Mouse (Mus musculus) thymus, postnatal 10 days (tissue): ENCODE results near the gene Paxbp1.

Source experiments
- DNase-seq, 2 experiments: peaks; one replicate each; pipeline ENCODE4 v3.0.0; 2021; ENCODE audit warnings: low spot score in 2 of 2

Gene Paxbp1

DNA sequence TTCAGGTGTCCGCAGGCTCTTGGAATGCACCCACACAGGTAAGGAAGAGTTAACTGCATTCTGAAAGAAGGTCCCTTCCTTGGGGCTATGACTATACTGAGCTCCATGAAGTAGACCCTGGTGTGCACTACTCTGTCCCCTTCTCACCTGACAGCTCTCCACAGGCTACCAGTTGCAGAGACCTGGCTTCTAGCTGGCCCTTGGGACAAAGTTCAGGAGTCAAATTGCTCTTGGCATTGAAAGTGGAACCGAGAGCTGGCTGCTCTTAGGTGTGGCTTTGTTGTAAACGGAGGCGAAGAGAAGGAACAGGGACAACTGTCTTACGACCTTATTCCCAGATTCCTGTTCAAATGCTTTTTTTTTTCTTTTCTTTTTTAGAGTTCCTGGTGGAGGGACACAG lies 10.8 kb upstream of the Paxbp1 start:
- no peak for DNase-seq

DNA sequence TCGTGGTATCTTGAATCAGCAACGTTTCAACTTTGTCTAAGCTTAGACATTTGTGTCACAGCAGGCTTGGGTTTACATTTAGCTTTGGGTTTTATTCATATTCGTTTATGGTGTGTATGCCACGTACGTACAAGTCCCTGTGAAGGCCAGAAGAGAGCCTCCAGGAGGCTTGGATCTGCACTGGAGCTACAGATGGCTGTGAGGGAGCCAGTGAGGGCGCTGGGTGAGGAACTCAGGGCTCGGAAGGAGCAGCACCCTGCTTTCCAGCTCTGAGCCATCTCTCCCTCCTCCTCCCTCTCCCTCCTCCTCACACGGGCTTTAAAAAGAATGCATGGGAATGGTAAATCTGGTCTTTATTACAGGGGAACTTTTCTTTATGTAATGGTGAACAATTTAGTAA lies 9.3 kb upstream of the Paxbp1 start:
- no peak for DNase-seq

DNA sequence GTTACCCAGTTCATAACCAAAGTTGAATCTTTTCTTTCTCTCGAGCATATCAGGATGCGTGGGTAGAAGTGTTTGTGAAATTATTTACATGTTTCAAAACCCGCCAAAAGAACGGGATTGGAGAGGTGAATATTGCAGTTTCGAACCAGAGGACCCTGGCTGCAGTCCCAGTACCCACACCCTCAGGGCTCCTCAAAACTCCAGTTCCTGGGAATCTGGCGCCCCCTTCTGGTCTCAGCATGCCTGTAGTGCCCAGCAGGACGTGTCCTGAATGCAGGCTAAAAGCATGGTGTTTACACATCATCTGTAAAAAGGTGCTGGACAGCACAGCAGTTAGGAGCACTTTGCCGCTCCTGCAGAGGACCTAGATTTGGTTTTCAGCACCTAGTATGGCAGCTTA lies 1.2 kb upstream of the Paxbp1 start:
- DNase-seq, result peak; percentile 22 to 57

DNA sequence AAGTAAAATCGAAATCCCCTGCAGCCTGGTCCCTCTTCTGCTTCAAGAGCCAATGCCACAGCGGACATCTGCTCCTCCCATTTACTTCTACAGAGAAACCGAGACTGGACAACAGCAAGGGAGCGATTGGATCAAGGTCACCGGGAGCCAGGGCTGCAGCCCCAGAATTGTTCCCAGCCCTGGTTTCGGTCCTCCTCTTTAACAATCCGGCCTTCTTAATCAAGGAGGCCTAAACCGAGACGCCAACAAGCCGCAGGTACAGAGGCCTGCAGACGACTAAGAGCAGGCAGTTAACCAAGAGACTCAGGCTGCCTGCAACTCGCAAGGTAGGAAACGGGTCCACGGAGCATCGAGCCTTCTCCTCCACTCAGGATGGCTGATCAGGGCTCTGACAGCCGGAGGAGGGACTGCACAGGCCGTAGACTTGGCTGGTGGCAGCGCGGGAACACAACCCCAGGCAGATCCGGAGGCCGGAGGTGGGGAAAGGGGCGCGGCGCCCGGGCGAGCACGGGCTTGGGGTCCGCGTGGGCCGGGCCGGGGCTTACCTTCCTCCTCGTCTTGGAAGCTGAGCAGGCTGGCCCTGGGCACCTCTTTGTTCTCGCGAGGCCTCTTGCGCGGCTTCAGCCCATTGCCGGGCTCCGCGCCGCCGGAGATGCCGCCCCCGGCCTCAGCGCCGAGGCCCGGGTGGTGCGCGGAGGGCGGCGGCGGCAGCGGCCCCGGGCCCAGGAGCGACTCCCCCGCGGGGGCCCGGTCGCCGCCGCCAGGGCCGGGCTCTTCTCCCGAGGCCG lies 688 bp downstream of the Paxbp1 start:
- DNase-seq, result peak; percentile 57 to 59

DNA sequence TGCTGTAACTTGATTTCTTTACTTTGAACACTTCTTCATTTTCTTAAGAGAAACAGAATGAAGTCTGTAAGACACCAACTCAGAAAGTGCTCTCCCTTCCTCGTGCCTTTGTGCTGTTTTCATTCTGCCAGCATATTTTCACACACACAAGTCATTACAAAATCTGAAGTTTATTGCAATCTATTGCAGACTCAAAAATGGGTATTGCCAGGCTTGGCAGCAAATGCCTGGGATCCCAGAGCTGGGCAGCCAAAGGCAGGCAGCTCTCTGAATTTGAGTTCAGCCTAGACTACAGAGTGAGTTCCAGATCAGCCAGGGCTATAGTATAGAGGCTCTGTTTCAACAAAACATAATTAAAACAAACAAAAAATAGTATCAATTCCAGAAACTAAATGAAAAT lies 1.7 kb downstream of the Paxbp1 start:
- DNase-seq, result no peak

DNA sequence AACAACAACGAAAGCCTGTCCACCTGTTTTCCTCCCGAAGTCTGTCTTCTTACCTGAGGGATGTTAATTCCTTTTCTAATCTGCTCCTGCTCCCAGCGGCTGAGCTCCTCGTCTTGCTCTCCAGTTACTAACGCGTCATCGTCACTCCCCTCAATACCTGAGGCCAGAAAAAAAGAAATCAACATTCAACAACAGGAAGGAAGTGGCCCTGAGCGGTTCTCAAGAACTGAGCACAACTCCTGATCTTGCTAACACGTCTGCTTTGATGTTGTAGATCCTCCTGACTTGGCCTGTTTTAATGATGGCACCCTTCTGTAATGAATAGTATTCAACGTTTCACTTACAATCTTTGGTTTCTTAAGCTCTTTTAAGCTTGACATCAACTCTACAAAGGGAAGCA lies 8.5 kb downstream of the Paxbp1 start:
- DNase-seq, result no peak

DNA sequence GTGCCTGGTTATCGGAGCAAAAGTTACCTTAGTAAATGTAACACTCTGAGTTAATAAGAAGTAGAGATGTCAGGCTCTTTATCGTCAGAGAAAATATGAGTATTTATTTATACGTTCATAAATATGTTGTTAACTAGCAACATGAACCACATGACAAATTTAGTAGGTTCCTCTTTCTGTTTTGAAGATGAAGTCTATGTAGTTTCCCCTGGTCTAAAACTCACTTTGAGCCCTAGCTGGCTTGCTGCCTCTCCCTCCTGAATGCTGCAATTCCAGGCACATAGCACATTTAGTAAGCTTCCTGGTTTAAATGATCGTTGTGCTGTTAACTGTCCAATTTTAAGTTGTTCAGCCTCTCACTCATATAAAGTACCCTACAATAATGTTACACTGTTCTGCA lies 13.6 kb downstream of the Paxbp1 start:
- DNase-seq, result no peak

DNA sequence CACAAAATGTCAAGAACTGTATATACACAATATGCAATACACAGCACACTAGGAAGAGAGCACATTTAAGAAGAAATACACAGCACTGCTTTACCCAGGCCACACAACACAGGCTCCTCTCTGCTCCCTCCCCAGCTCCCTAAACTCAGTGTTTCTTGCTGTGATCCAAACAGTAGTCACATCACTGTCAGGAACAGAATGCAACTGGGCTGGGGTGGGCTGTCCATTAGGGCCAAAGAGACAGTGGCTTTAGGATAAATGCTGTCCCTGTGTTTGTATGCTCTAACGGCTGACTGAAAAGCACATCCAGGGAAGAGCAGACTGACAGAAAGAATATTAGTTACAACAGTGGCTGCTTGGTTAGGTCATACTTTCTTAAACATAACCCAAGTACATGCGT lies 14.4 kb downstream of the Paxbp1 start:
- DNase-seq, result no peak

DNA sequence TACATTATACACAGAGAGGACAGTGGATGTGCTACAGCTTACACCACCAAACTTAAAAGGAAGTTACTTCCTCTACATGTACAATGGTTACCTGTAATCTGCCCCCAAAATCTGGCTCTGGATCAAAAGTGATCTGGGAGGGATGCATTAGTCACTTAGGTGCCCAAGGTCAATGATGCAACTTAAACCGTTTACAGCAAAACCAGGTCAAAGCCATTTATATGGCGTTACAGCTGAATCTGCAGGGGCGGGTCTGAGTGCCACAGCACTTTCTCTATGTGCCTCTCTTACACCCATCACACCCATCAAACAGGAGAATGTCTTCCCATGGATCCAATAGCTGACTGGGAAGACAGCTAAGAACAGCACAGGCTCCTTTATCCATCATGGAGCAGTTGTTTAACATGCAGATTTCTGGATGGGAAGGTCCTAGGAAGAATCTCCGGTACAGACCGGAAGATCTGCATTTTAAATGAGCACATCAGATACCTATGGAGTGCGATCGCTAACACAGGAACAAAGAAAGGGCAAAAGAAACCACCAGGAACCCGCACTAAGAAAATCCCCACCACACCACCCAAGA lies 15.1 kb downstream of the Paxbp1 start:
- no peak for DNase-seq

DNA sequence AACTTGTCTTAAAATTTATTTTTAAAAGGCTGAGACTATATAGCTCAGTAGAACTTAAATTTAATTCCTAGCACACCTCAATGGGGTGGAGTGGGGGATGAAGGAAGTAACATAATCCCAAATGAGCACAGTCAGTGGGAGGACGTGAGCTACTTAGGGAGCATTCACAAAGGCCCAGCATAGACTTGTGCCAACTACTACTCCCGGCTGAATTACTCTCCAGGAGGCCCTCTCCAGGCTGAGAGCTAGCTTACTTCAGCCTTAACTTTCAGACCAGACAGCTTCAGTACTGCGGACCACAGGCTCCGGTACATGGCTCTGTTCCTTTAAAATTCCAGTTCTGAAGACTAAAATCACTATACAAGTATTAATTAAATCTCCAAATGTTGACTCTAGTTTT lies 18.1 kb downstream of the Paxbp1 start:
- no peak for DNase-seq

DNA sequence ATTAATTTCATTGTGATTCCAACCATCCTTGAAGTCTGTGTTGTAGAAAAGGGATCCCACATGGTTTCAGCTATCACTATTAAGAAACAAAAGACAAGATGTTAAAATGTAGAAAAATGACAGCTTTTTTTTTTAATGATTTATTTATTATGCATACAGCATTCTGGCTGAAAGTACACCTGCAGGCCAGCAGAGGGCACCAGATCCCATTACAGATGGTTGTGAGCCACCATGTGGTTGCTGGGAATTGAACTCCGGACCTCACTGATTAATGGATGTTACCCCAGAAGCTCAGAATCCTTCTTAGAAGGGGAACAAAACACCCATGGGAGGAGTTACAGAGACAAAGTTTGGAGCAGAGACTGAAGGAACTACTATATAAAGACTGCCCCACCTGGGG lies 21.0 kb downstream of the Paxbp1 start:
- DNase-seq, result peak in 1 of 2 experiments; percentile 20

DNA sequence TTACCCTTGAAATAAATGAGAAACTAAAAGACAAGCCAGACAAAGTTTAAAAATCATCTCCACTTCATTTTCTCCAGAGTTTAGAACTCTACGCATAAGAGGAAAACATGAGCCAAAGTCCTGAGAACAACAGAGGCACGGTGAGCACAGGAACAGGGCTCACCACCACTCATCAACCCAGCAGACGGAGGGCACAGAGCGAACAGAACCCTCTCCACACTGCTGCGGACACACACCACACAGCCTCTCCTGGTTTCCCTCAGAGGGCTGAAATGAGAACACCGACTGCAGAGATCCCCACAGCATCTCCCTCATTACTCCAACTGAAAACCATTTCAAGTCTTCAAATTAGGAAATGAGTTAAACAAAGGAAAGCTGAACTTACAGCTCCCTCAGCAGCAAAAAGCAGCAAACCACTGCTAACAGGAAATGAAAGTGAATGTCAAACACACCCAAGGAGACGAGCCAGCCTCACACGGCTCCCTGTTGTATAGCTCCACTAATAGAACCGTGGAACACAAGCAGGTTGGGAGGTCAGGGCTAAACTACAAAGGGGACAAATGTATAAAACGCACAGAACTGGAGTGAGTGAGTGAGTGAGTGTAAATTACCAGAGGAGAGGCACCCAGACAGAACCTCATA lies 23.4 kb downstream of the Paxbp1 start:
- DNase-seq, result no peak

DNA sequence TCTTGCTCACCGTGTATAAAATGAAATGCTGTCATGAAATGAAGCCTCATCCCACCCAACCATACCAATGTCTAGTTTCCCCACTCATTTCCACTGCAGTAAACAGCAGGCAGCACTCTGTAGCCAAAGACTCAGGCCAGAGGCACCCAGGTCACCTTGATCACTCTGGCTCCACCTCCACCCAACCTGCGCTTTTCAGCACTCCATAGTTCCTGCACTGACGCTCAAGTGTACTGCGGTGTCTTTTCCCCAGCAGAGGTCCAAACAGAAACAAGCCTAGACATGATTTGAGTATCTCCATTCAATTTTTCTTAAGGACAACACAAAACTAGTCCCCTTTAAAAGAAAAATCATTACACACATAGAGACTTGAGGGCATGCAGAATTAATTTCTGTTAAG lies 24.9 kb downstream of the Paxbp1 start:
- DNase-seq, result no peak

DNA sequence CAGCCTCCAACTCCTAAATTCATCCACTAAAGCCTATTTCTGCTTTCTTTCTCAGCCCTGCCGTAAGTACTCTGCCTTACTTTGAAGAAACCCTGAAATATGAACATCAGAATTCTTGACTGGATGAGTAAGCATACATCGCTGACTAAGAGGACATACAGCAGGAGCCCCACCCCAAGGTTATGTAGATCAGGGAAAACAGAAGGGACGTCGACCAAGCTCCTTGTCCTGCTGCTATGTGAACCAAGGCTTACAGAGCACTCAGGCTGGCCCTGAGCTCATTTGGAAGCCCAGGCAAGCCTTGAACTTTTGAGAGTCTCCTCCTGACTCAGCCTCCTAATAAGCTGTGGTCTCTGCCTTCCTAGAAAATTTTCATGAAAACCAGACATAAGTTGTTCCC lies 28.6 kb downstream of the Paxbp1 start:
- DNase-seq, result no peak

DNA sequence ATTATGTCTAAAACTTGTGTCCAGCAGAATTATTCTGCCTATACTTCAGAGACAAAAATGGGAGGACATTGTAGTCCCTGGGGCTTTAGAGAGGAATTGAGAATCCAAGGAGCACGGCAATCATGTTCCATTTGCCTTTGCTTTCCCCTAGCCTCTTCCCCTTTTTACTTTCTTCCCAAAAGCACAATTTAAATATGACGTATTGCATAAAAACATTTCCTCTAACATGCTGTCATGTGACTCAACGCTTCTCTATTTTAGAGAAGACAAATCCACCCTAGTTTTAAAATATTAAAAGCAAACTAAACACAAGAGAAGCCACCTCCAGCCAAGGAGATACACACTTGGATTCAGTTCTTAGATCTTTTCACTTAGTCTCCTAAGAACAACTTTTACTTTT lies 32.5 kb downstream of the Paxbp1 start:
- DNase-seq, result no peak

DNA sequence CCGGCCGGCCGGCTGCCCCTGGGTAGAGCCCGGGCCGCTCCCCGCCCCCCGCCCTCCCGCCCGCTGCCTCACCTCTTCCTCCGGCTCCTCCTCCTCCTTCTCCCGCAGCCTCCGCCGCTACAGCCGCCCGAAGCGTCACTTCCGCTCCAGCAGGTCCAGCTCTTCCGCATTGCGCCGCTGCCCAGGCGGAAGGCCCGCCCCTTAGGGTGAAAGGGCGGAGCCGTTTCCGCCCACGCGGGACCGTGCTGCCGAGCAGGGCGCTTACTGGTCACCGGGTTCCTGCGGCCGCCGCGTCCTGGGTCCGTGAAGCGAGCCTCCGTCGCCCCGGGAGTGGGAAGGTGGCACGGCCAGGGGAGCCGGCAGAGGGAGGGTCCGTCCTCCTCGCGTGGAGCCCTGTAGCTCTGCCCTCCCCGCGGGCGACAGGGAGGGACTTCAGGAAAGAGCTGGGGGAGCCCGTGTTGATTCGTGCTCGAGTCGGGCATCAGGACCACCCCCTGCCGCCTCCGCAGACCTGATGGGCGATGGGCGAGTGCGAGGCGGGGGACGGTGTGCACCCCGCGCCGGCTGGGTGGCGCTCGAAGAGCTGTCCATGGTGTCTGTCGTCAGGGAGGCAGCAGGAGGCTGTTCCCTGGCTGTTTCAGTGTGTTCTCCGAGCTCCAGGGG lies 33.2 kb downstream of the Paxbp1 start, which contains the start of gene Synj1:
Gene Synj1, minus strand, starts transcription at position 288 of the 663 bp plus-strand sequence.
- peak; percentile 81 to 84 for DNase-seq

DNA sequence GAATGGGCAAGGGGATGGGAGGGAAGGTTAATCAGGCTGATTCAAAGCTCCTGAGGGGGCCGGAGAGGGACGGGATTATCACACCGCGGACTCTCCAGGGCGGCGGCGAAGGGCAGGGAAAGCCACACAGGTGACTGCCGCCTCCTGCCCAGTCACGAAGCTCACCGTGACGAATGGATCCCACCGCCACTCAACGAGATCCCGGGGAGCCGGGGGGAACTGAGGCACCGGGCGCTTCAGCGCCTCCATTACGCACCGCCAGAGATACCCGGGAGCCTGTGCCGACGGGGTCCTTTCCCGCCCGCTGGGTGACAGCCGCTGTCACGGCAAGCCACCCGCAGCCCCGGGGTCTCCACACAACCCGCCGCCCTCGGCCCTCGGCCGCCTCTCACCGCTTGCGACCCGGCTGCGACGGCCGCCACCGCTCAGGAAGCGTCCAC lies 33.7 kb downstream of the Paxbp1 start:
- peak in 1 of 2 experiments; percentile 57 for DNase-seq

DNA sequence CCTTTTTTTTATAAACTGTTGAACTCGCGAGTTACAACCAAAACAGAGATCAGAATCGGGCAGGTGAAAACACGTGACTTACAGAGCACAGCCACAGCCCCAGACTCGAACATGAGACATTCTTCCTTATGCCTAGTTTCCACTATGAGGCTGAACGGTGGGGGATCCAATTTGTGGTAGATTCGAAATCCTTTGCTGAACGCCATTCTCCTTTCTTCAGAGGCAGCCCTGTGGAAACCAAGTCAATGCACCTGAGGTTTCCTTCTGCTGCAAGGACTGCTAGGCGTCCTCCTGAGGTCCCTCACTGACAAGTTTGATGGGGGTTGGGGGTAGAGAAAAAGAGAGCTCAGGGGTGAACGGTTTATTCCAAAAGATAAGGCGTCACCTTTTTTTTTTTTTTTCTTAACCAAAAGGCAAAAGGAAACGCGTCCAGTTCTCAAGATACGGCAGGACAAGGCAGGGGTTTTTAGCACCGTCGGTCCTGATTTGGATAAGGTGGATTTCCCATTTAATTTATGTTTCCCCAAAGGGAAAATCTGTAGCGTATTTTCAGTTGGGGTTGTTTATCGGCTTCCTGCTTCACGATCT lies 34.3 kb downstream of the Paxbp1 start:
- peak; percentile 8 to 11 for DNase-seq

DNA sequence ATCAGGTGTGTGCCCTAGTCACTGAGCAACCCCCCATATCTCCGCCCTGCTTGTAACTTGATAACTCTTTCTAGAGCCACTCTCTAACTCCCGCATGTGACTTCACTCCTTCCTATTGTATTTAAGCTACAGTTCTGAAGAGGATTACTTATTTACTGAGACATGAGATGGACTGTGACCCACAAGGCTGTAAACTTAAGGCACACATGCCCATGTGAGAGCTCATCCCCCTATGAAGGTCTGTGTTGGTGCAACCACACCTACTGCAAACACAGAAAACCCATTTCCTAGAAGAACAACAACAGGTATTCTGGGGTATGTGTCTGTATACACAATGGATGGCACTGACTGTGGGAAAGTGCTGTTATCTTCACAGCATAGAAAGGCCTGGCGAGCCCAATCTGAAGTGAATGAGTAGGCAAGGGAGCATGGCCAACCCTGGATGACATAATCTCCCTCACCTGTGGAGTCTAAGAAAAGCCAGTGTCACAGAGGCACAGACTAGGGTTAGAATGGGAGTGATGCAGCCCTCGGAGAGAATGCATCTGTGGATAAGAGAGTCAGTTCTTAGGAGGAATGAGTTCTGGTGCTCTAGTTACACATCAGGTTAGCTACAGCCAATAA lies 39.3 kb downstream of the Paxbp1 start:
- no peak for DNase-seq

DNA sequence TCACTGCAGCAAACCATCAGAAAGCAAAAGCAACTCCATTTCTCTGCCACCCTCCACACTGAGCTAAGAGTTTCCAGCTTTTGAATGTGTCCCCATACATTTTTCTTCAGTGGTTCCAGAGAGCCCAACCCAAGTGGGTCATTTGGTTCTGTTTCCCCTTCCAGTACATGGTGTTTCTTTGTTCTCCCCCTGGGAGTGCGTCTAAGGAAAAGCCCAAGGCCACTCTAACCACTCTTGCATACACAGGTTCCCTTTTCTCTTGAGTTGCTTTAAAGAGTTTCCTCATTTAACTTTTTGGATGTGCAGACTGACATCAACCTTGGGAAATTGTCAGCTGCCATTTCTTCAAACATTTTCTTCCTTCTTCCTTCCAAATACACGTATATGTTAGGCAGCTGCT lies 43.2 kb downstream of the Paxbp1 start:
- DNase-seq, result no peak

DNA sequence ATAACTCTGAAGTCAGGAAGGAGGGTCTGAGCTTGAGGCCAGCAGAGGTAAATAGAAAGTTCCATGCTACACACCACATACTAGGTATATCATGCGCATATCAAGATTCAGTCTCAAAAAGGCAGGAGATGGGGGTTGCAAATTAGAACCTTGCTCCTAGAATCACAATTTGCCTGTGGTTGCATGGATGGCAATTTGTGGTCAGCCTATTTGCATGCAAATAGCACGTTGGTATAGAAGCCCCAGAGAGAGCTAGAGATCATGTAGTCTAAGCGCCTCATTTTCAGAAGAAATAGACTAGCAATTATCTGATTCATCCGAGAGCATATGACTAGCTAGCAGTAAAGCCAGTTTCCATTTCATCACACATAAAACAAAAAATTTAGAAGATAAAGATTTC lies 44.5 kb downstream of the Paxbp1 start:
- no peak for DNase-seq

DNA sequence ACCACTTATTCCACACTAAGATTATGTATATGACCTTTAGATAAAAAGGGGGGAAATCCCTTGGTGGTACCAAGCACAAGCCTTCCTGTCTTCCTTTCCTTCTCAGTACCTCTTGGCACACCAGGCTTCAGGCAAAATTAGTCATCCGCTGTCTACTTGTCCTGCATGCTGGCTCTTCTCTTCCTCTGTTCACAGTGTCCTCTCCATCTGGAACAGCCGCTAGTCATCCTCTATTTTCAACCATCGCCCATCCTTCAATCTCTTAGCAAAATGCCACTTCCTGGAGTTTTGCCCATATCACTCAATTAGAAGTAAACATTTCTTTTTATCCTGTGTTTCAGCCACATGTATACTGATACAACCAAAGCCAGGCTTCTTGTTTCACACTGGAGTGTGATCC lies 46.5 kb downstream of the Paxbp1 start:
- no peak for DNase-seq
